Mouse (Mus musculus) midbrain, embryonic 16.5 days (tissue): ENCODE data around the gene Tmem120b. TPM values are rescaled to one million over a fixed set of nuclear protein-coding genes. Genes with fewer than 3 reads are reported as not detected.
A peak's percentile ranks its signal among the peaks of the same experiment; 100 is the strongest.

Experiments
- ATAC-seq: fragments of 200-750 bp; cut with Nextera tagmentation; 2 replicates; pipeline ENCODE4 v1.8.0; 2017; ENCODE audit warnings: moderate TSS enrichment
- H3K27ac ChIP-seq: fragments of 300-500 bp; sonication (generic); 2 replicates; pipeline ENCODE4 v1.5.1; 2014; ENCODE audit warnings: mild to moderate bottlenecking, low read length, mixed read lengths
- H3K27me3 ChIP-seq: fragments of 300-500 bp; sonication (generic); 2 replicates; pipeline ENCODE4 v1.6.1; 2014; ENCODE audit warnings: low read depth, low read length, mixed read lengths; ENCODE audit not compliant: control insufficient read depth, insufficient read depth
- H3K36me3 ChIP-seq: fragments of 300-500 bp; sonication (generic); 2 replicates; pipeline ENCODE4 v1.6.1; 2014; ENCODE audit warnings: mild to moderate bottlenecking, low read length, moderate library complexity, mixed read lengths; ENCODE audit not compliant: control insufficient read depth, insufficient read depth
- H3K4me1 ChIP-seq: fragments of 300-500 bp; sonication (generic); 2 replicates; pipeline ENCODE4 v1.6.1; 2014; ENCODE audit warnings: mild to moderate bottlenecking, low read length, mixed read lengths; ENCODE audit not compliant: control insufficient read depth, insufficient read depth
- H3K4me2 ChIP-seq: fragments of 300-500 bp; sonication (generic); 2 replicates; pipeline ENCODE4 v1.6.1; 2014; ENCODE audit warnings: mild to moderate bottlenecking, low read length, mixed read lengths
- H3K4me3 ChIP-seq: fragments of 300-500 bp; sonication (generic); 2 replicates; pipeline ENCODE4 v1.5.1; 2014; ENCODE audit warnings: low read depth, mild to moderate bottlenecking, low read length, moderate library complexity, mixed read lengths
- H3K9ac ChIP-seq: fragments of 300-500 bp; sonication (generic); 2 replicates; pipeline ENCODE4 v1.6.1; 2014; ENCODE audit warnings: low read depth, low read length, mixed read lengths
- H3K9me3 ChIP-seq: fragments of 300-500 bp; sonication (generic); replicated peaks from 2 replicates; pipeline ENCODE4 v1.6.1; 2014; ENCODE audit warnings: mild to moderate bottlenecking, low read length, mixed read lengths; ENCODE audit not compliant: control insufficient read depth, poor library complexity, severe bottlenecking
- WGBS: fragments of 180-500 bp; shearing (Covaris S2); extraction: QIAGEN DNeasy Blood & Tissue Kit; methylation state at CpG from one replicate; pipeline ENCODE4 v1.1.7; 2014; 5-methylcytosine and 5-hydroxymethylcytosine counted together
- polyA plus RNA-seq: library from polyadenylated mRNA; unstranded; fragments of >200 nt; fragmentation: Nextera tagmentation; extraction: Ambion mirVana; gene quantifications from 2 replicates; pipeline ENCODE4 v1.2.1, GENCODE M21; 2015

Tmem120b gene
- polyA plus RNA-seq, 1 experiment from 2014 or later, result 16.9 TPM

DNA sequence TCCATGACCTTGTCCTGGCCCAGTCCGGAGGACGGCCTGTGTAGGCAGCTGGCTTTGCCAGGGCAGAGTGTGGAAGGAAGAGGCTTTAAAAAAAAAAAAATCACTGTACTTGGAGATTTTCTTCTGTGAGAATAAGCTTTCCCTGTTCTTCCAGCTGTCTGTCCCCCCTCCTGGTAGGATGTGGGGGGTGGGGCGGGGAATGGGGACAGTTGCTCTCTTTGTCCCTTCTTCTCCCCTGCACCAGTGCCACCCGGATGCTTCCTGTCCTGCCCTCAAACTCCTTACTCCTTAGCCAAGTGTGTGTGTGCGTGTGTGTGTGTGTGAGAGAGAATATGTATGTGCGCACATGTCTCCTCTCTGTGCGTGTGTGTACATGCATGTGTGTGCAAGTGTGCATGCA lies 38.5 kb upstream of the Tmem120b start:
- no peak overlapping the region for H3K27ac ChIP-seq
- no peaks in the 10 kb centered on the region; the same call in 1 of the 2 replicates for H3K4me1 ChIP-seq
- H3K4me2 ChIP-seq, result no peak overlapping the region
- peaks cover 3% of the 10 kb centered on the region; the same call in 1 of the 2 replicates for H3K36me3 ChIP-seq
- H3K9me3 ChIP-seq, result no peaks in the 10 kb centered on the region
- no peak for ATAC-seq
- 84% methylated on average over 7 of the region's 7 CpGs for WGBS
- no peaks in the 10 kb centered on the region for H3K27me3 ChIP-seq
- H3K4me3 ChIP-seq, result no peak overlapping the region
- H3K9ac ChIP-seq, result no peak overlapping the region

DNA sequence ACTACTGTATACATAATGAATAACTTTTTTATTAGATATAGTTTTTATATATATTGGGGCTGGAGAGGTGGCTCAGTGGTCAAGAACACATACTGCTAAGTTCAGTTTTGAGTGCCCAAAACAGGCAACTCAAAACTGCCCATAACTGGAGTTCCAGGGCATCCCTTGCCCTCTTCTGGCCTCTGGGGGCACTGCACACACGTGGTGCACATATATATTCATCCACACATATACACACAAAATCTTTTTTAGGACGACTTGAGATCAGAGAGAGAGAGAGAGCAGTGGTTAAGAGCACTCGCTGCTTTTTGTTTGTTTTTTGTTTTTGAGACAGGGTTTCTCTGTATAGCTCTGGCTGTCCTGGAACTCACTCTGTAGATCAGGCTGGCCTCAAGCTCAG lies 36.9 kb upstream of the Tmem120b start:
- no peaks in the 10 kb centered on the region for H3K9me3 ChIP-seq
- H3K4me1 ChIP-seq, result no peaks in the 10 kb centered on the region; the same call in 1 of the 2 replicates
- H3K9ac ChIP-seq, result no peak overlapping the region
- no peak overlapping the region for H3K4me3 ChIP-seq
- no peak overlapping the region for H3K27ac ChIP-seq
- peaks cover 3% of the 10 kb centered on the region; the same call in 1 of the 2 replicates for H3K36me3 ChIP-seq
- no peak for ATAC-seq
- no peak overlapping the region for H3K4me2 ChIP-seq
- H3K27me3 ChIP-seq, result no peaks in the 10 kb centered on the region
- whole genome bisulfite sequencing, result 87% methylated on average over 3 of the region's 3 CpGs

DNA sequence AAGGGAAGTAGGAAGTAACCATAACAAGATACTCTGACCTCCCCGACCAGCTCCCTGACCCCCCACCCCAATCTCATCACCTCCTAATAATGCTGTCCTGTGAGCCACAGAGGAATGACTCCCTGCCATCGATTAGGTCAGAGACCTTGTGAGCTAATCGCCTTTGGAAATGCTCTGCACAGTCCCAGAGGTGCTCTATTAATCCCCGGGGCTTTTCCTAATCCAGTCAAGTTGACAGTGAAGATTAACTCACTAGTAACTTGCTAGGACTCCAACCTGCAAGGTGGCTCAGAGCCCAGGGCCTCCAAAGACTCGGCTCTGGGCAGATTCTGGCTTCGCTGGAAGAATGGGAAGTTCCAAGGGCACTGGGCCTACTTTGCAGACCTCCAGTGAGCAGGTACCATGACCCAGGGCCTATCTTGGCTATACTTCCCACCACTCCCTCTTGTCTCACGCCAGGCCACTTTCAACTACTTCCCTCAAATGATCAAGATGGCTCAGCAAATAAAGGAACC lies 34.5 kb upstream of the Tmem120b start:
- Histone ChIP-seq H3K36me3 (peaks cover 3% of the 10 kb centered on the region; the same call in 1 of the 2 replicates), H3K27ac (no peak overlapping the region)

DNA sequence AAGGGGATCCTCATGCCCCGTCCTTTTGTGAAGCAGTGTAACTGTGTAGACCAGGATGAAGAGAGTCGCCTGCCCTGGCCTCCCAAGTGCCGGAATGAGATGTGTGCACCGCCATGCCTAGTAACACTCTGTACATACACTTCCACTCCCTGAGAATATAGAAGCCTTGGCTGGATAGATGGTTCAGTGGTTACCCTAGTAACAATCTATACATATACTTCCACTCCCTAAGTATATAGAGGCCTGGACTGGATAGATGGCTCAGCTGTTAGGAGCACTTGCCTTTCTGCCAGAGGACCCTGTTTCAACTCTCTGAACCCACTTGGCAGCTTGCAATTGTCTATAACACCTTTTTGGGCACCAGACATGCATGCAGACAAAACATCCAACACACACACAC lies 33.1 kb upstream of the Tmem120b start:
- Histone ChIP-seq H3K4me1 (no peaks in the 10 kb centered on the region), H3K9me3 (no peaks in the 10 kb centered on the region), H3K27me3 (0 out of 2 replicates have a peak, but pooled peaks cover 2% of the 10 kb centered on the region), H3K36me3 (peaks cover 3% of the 10 kb centered on the region; the same call in 1 of the 2 replicates), H3K4me2 (no peak overlapping the region), H3K27ac (no peak overlapping the region), H3K4me3 (no peak overlapping the region), H3K9ac (no peak overlapping the region)
- no peak for ATAC-seq
- WGBS, result 89% methylated on average over 4 of the region's 4 CpGs

More for the DNA sequence above, 34.5 kb upstream of the Tmem120b start:
- H3K9ac ChIP-seq, result no peak overlapping the region
- no peaks in the 10 kb centered on the region for H3K4me1 ChIP-seq
- H3K27me3 ChIP-seq, result no peaks in the 10 kb centered on the region
- H3K4me3 ChIP-seq, result no peak overlapping the region
- ATAC-seq, result no peak
- WGBS, result 56% methylated on average over 7 of the region's 7 CpGs
- H3K9me3 ChIP-seq, result no peaks in the 10 kb centered on the region
- no peak overlapping the region for H3K4me2 ChIP-seq

DNA sequence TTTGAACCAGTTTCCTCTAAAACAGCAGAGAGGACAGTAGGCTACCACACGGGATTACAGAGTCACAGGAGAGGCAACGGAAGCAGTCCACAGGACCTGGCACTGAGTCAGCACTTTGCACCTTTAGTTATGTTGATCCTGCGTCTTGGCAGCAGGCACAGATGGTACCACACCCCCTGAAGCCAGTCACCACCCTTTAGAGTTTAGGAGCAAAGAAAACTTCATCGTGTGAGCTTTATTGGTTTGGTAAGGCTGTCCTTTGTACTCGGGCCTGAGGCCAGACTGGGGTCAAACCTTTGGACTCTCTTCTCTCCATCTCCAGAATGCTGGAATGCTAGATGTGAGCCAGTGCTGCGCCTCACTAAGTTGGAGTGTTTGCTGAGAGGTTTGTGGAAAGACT lies 32.7 kb upstream of the Tmem120b start:
- Histone ChIP-seq H3K9me3 (no peaks in the 10 kb centered on the region), H3K27ac (no peak overlapping the region), H3K9ac (no peak overlapping the region), H3K4me2 (no peak overlapping the region), H3K36me3 (peaks cover 3% of the 10 kb centered on the region; the same call in 1 of the 2 replicates), H3K4me3 (no peak overlapping the region), H3K27me3 (0 out of 2 replicates have a peak, but pooled peaks cover 2% of the 10 kb centered on the region), H3K4me1 (no peaks in the 10 kb centered on the region)
- no peak for ATAC-seq
- WGBS, result 38% methylated on average over 6 of the region's 6 CpGs

DNA sequence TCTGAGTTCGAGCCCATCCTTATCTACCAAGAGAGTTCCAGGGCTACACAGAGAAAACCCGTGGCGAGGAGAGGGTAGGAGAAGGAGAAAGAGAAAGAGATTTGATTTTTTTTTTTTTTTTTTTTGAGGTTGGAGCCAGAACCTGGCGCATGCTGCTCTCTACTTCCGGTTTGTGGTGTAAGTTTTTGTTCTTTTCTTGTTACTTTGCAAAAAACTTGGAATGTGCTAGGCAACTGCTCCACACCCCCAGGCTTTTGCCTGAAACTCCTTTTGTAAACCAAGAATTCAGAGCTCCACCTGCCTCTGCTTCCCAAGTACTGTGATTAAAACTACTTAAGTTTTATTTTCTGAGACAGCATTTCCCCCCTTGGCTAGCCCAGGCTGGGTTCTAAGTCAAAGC lies 30.1 kb upstream of the Tmem120b start:
- H3K9ac ChIP-seq, result no peak overlapping the region
- H3K27ac ChIP-seq, result no peak overlapping the region
- H3K36me3 ChIP-seq, result no peaks in the 10 kb centered on the region
- 0 out of 2 replicates have a peak, but pooled peaks cover 2% of the 10 kb centered on the region for H3K27me3 ChIP-seq
- no peaks in the 10 kb centered on the region for H3K9me3 ChIP-seq
- H3K4me2 ChIP-seq, result no peak overlapping the region
- 88% methylated on average over 5 of the region's 5 CpGs for WGBS
- no peak for ATAC-seq
- no peak overlapping the region for H3K4me3 ChIP-seq
- no peaks in the 10 kb centered on the region for H3K4me1 ChIP-seq

DNA sequence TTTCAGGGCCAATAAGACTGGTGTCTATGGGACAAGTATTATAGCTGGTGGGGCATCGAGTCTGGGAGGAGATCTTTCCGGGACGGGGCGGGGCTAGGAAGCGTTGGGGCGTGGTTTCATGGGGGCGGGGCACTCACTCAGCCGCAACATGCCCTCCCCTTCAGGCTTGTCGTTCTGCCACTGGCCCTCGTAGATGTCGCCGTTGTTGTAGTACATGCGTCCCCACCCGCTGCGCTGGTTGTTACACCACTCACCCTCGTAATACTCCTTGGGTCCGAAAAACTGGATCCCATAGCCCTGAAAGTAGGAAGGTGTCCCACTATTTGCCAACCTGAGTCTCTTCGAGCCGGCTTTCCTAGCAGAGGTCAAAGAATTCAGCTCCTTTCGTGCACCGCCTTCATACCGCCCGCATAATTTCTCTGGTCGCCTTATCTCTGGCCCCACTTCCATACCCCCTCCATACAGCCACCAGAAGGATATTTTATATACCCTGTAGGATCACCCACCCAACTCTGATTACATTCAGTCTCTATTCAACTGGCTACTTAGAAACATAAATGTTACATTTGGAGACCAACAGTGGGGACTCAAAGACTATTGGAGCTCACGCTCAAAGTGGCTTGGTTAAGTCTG lies 29.0 kb upstream of the Tmem120b start:
- 0 out of 2 replicates have a peak, but pooled peaks cover 2% of the 10 kb centered on the region for H3K27me3 ChIP-seq
- H3K9ac ChIP-seq, result no peak overlapping the region
- no peak for ATAC-seq
- no peaks in the 10 kb centered on the region for H3K36me3 ChIP-seq
- H3K27ac ChIP-seq, result no peak overlapping the region
- H3K4me3 ChIP-seq, result peak overlapping the region; percentile 12; the same call in 1 of the 2 replicates
- 6% methylated on average over 25 of the region's 25 CpGs for WGBS
- no peaks in the 10 kb centered on the region for H3K9me3 ChIP-seq
- no peaks in the 10 kb centered on the region for H3K4me1 ChIP-seq
- peak overlapping the region; percentile 37 for H3K4me2 ChIP-seq

DNA sequence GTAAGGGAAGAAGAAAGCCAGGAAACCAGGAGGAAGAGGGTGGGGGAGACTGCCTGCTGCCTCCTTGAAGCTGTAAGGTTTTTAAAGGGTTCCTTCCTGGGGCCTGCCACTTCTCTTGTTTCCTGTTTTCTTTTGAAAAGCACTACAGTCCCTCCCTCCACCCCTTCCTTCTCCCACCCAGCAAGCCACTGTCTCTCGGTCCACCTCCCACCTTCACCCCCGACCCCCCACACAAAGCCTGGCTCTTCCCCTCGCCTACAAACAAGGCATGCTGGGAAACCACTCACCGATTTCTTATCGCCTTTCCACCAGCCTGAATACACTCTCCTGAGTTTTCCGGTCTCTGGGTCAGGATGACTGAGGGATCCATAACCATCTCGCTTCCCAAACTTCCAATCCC lies 27.4 kb upstream of the Tmem120b start:
- Histone ChIP-seq H3K4me1 (no peaks in the 10 kb centered on the region), H3K4me2 (no peak overlapping the region), H3K9ac (no peak overlapping the region), H3K36me3 (no peaks in the 10 kb centered on the region), H3K4me3 (no peak overlapping the region), H3K9me3 (no peaks in the 10 kb centered on the region), H3K27me3 (0 out of 2 replicates have a peak, but pooled peaks cover 2% of the 10 kb centered on the region), H3K27ac (no peak overlapping the region)
- no peak for ATAC-seq
- 62% methylated on average over 7 of the region's 7 CpGs for WGBS

DNA sequence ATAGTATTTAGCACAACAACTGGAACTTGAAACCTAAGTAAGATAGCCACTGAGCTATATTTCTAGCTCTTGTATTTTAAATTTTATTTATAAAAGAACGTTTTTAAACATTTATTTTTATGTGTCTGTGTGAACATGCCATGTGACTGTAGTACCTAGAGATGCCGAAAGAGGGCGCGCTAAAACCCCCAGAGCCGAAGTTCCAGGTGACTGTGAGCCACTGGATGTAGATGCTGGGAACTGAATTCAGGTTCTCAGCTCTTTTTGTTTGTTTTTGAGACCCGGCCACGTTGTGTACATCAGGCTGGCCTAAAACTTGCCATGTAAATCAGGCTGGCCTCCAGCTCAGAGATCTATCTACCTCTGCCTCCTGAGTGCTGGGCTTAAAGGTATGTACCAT lies 24.4 kb upstream of the Tmem120b start:
- Histone ChIP-seq H3K4me3 (no peak overlapping the region), H3K9ac (no peak overlapping the region), H3K4me2 (no peak overlapping the region), H3K27ac (no peak overlapping the region), H3K4me1 (no peaks in the 10 kb centered on the region), H3K27me3 (0 out of 2 replicates have a peak, but pooled peaks cover 2% of the 10 kb centered on the region), H3K36me3 (no peaks in the 10 kb centered on the region), H3K9me3 (no peaks in the 10 kb centered on the region)
- WGBS, result 12% methylated on average over 7 of the region's 7 CpGs
- ATAC-seq, result no peak
